Mouse (Mus musculus) erythroblast, embryonic 14.5 days (primary cell): ENCODE results near the gene Cd81.

Experiments
- GATA1 ChIP-seq: IDR thresholded peaks from 2 replicates; pipeline ENCODE4 v1.6.1; 2012; ENCODE audit warnings: low read length, inconsistent platforms, mixed read lengths
- TAL1 ChIP-seq: IDR thresholded peaks from 3 replicates; pipeline ENCODE4 v1.6.1; 2012; ENCODE audit warnings: low read length, inconsistent platforms, mixed read lengths

DNA sequence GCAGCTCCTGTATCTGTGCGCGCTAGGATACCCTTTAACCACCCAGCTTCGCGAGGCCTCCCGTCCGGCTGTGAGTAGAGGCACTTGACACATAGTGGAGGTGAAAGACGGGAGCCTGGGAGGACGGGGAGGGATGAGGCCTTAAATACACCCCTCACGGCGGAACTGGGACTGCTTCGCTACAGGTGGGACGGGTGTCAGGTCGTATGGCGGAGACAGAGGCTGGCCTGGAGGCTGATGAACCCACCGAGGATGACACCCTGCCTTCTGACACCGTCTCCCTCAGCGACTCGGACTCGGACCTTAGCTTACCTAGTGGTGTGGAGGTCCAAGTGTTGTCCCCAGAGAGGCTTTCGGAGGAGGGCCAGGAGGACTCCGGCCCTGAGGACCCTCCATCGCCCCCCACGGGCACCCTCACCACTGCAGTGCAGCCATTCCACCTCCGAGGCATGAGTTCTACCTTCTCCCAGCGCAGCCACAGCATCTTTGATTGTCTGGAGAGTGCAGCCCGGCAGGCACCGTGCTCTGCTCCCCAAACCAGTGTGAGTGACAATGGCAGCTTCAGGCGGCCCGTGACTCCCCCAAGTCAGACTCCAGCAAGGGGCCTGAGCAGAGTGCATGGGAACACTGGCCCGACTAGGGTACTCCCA, 17.3 kb downstream of the Cd81 start:
- no peak for TF ChIP-seq GATA1
- no peak for TF ChIP-seq TAL1
